Mouse (Mus musculus) myocyte (in vitro differentiated cells): ENCODE measurements around the gene Gm9837. TPM values are rescaled to one million over a fixed set of nuclear protein-coding genes. Genes with fewer than 3 reads are reported as not detected.

ENCODE experiments used
- H3K27me3 ChIP-seq: one replicate; pipeline ENCODE4 v1.6.1; 2011; ENCODE audit not compliant: control insufficient read depth, insufficient read depth, insufficient read length
- H3K36me3 ChIP-seq: one replicate; pipeline ENCODE4 v1.6.1; 2011; ENCODE audit not compliant: control insufficient read depth, insufficient read depth
- H3K4me2 ChIP-seq: one replicate; pipeline ENCODE4 v1.6.1; 2011; ENCODE audit warnings: low read depth, control low read depth
- H3K4me3 ChIP-seq: one replicate; pipeline ENCODE4 v1.5.1; 2011; ENCODE audit warnings: mild to moderate bottlenecking, control low read depth, moderate library complexity
- H3K79me2 ChIP-seq: one replicate; pipeline ENCODE4 v1.6.1; 2011; ENCODE audit not compliant: control insufficient read depth, insufficient read depth
- H3ac ChIP-seq: one replicate; pipeline ENCODE4 v1.6.1; 2011; ENCODE audit not compliant: control insufficient read depth, insufficient read length
- CEBPB ChIP-seq: IDR thresholded peaks from 2 replicates; pipeline ENCODE4 v1.6.1; 2011; ENCODE audit warnings: mild to moderate bottlenecking, moderate library complexity; ENCODE audit not compliant: poor library complexity, insufficient read depth, severe bottlenecking
- E2F4 ChIP-seq: IDR thresholded peaks from one replicate; pipeline ENCODE4 v1.6.1; 2011; ENCODE audit warnings: mild to moderate bottlenecking, control low read depth, moderate library complexity; ENCODE audit not compliant: insufficient read depth
- MAX ChIP-seq: IDR thresholded peaks from one replicate; pipeline ENCODE4 v1.6.1; 2011; ENCODE audit warnings: low read depth, mild to moderate bottlenecking, control low read depth
- MYOD1 ChIP-seq, 3 experiments: IDR thresholded peaks; one replicate each; pipeline ENCODE4 v1.6.1; 2011; ENCODE audit warnings: control low read depth in 2 of 3, low read depth in 2 of 3, mild to moderate bottlenecking in 2 of 3, moderate library complexity in 1 of 3; ENCODE audit not compliant: insufficient read length in 2 of 3, control insufficient read depth in 1 of 3
- MYOG ChIP-seq, 3 experiments: IDR thresholded peaks; one replicate each; pipeline ENCODE4 v1.6.1; 2011; ENCODE audit warnings: control low read depth in 2 of 3, low read depth in 2 of 3, mild to moderate bottlenecking in 2 of 3; ENCODE audit not compliant: insufficient read length in 2 of 3, control insufficient read depth in 1 of 3, insufficient read depth in 1 of 3
- POLR2A ChIP-seq: IDR thresholded peaks from one replicate; pipeline ENCODE4 v1.6.1; 2011; ENCODE audit warnings: low read depth, mild to moderate bottlenecking, control low read depth, moderate library complexity; ENCODE audit not compliant: insufficient read length
- POLR2AphosphoS2 ChIP-seq: IDR thresholded peaks from one replicate; pipeline ENCODE4 v1.6.1; 2011; ENCODE audit warnings: low read depth, control low read depth; ENCODE audit not compliant: insufficient read length
- REST ChIP-seq: IDR thresholded peaks from one replicate; pipeline ENCODE4 v1.6.1; 2011; ENCODE audit warnings: mild to moderate bottlenecking, control low read depth, moderate library complexity; ENCODE audit not compliant: insufficient read depth, insufficient read length
- SRF ChIP-seq: IDR thresholded peaks from one replicate; pipeline ENCODE4 v1.6.1; 2011; ENCODE audit warnings: low read depth; ENCODE audit not compliant: control insufficient read depth, insufficient read length
- TCF3 ChIP-seq: IDR thresholded peaks from one replicate; pipeline ENCODE4 v1.6.1; 2011; ENCODE audit warnings: low read depth, control low read depth; ENCODE audit not compliant: insufficient read length
- USF1 ChIP-seq: IDR thresholded peaks from one replicate; pipeline ENCODE4 v1.6.1; 2011; ENCODE audit warnings: low read depth, mild to moderate bottlenecking, control low read depth, moderate library complexity
- polyA plus RNA-seq: library from polyadenylated mRNA; unstranded; fragments of >200 nt; fragmentation: generic; extraction: Trizol; gene quantifications from one replicate; pipeline ENCODE4 v1.2.1, GENCODE M21; 2012; ENCODE audit warnings: missing spikeins

The Gm9837 gene
- polyA plus RNA-seq, 1 experiment: not detected

GRCm38 (mm10) chr11:53431347-53432056, 38.8 kb downstream of the Gm9837 start:
- no peak for TF ChIP-seq MAX
- Histone ChIP-seq H3K4me2 (peak overlapping the region; percentile 94), H3K27me3 (peaks cover 3% of the 10 kb centered on the region), H3K4me3 (peak overlapping the region; percentile 86), H3K36me3 (peaks cover 14% of the 10 kb centered on the region), H3K79me2 (peaks cover 19% of the 10 kb centered on the region), H3ac (peak overlapping the region; percentile 97)

- TF ChIP-seq TCF3 (no peak), MAX (no peak), MYOG (IDR thresholded peaks at IDR 0.05; ENCODE audit: control insufficient read depth in 1 of 3, insufficient read depth in 1 of 3, insufficient read length in 2 of 3, low read depth in 2 of 3) (no peak), CEBPB (no peak), E2F4 (no peak), SRF (peak; percentile 12), POLR2A (peak; percentile 60), REST (no peak), POLR2AphosphoS2 (peak; percentile 82), USF1 (peak; percentile 70), MYOD1 (IDR thresholded peaks at IDR 0.05; ENCODE audit: control insufficient read depth in 1 of 3, insufficient read length in 2 of 3, low read depth in 2 of 3) (no peak)
- peak within 1 kb of the TSS; percentile 86 for H3K4me3 ChIP-seq
- peaks cover 14% of the 10 kb centered on the region for H3K36me3 ChIP-seq
These were observed 39.5 kb downstream of the Gm9837 start, which contains the start of the genes Uqcrq and Gdf9 for GRCm38 (mm10) chr11:53430670-53431346. Uqcrq (minus strand) TSS chr11:53430831. Gdf9 (plus strand) TSS chr11:53431023.

GRCm38 (mm10) chr11:53430300-53430669, 40.0 kb downstream of the Gm9837 start:
- TF ChIP-seq CEBPB: peak; percentile 88
- no peak for TF ChIP-seq REST
- no peaks in the 10 kb centered on the region for H3K27me3 ChIP-seq

More at GRCm38 (mm10) chr11:53430670-53431346, 39.5 kb downstream of the Gm9837 start, which contains the start of the genes Uqcrq and Gdf9:
- Histone ChIP-seq H3K4me2 (peak within 1 kb of the TSS; percentile 99), H3K27me3 (no peaks in the 10 kb centered on the region), H3K79me2 (peaks cover 19% of the 10 kb centered on the region), H3ac (peak within 1 kb of the TSS; percentile 97)

GRCm38 (mm10) chr11:53429182-53429581, 41.1 kb downstream of the Gm9837 start:
- peak overlapping the region; percentile 97 for H3ac ChIP-seq
- peak overlapping the region; percentile 86 for H3K4me3 ChIP-seq

More at GRCm38 (mm10) chr11:53430300-53430669, 40.0 kb downstream of the Gm9837 start:
- H3K4me2 ChIP-seq: peak overlapping the region; percentile 99
- H3K36me3 ChIP-seq: peaks cover 14% of the 10 kb centered on the region
- peak overlapping the region; percentile 97 for H3ac ChIP-seq
- peak overlapping the region; percentile 86 for H3K4me3 ChIP-seq
- peaks cover 19% of the 10 kb centered on the region for H3K79me2 ChIP-seq

GRCm38 (mm10) chr11:53428716-53429057, 41.6 kb downstream of the Gm9837 start:
- Histone ChIP-seq H3K79me2 (peaks cover 19% of the 10 kb centered on the region), H3ac (no peak overlapping the region), H3K4me3 (peak overlapping the region; percentile 86), H3K4me2 (no peak overlapping the region), H3K27me3 (no peaks in the 10 kb centered on the region), H3K36me3 (peaks cover 14% of the 10 kb centered on the region)
- TF ChIP-seq E2F4 (no peak), POLR2AphosphoS2 (peak; percentile 74)

More at GRCm38 (mm10) chr11:53429182-53429581, 41.1 kb downstream of the Gm9837 start:
- Histone ChIP-seq H3K79me2 (peaks cover 19% of the 10 kb centered on the region), H3K27me3 (no peaks in the 10 kb centered on the region), H3K4me2 (peak overlapping the region; percentile 99), H3K36me3 (peaks cover 14% of the 10 kb centered on the region)
- TF ChIP-seq POLR2A (peak; percentile 9), SRF (no peak)

- H3K27me3 ChIP-seq: no peaks in the 10 kb centered on the region
- peaks cover 18% of the 10 kb centered on the region for H3K36me3 ChIP-seq
- H3K4me2 ChIP-seq: no peak overlapping the region
- no peak overlapping the region for H3K4me3 ChIP-seq
- peaks cover 19% of the 10 kb centered on the region for H3K79me2 ChIP-seq
- TF ChIP-seq POLR2A (peak; percentile 6), USF1 (no peak)
- H3ac ChIP-seq: no peak overlapping the region
These were observed 42.1 kb downstream of the Gm9837 start for GRCm38 (mm10) chr11:53427993-53428715.
